Mouse (Mus musculus) layer of hippocampus, postnatal 10 days (tissue): ENCODE measurements around the gene Rpa1. TPM values are rescaled to one million over a fixed set of nuclear protein-coding genes. Genes with fewer than 3 reads are reported as not detected.

Source experiments
- DNase-seq, 2 experiments: peaks; one replicate each; pipeline ENCODE4 v3.0.0; 2021; ENCODE audit warnings: low spot score in 2 of 2
- microRNA-seq, 2 experiments: library from miRNA; unstranded; fragments of <30 nt; microRNA quantifications; one replicate each; pipeline ENCODE4 v1.2.0; 2021
- total RNA-seq, 2 experiments: library from RNA; stranded (reverse); gene quantifications; 2 replicates each; pipeline ENCODE4 v1.2.3; 2021

Rpa1 gene
- total RNA-seq, 2 experiments from 2014 or later = 55.2 to 61.9 TPM

DNA sequence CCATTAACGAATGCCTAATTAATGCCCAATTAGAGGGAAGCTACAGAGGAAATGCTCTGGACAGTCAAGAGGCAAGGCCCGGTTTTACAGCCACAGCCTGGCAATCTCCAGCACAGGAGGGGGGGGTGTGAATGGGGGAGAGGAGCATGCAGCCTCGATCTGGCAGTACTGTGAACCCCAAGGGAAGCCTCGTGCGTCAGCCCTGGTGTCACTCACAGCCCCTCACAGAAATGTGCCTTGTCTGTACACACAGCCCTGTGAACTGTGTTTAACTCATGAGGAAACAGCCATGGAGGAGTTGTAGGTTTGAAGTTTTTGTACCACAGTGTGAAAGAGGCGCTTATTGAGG is 84.2 kb downstream of the Rpa1 start:
- no peak for DNase-seq

DNA sequence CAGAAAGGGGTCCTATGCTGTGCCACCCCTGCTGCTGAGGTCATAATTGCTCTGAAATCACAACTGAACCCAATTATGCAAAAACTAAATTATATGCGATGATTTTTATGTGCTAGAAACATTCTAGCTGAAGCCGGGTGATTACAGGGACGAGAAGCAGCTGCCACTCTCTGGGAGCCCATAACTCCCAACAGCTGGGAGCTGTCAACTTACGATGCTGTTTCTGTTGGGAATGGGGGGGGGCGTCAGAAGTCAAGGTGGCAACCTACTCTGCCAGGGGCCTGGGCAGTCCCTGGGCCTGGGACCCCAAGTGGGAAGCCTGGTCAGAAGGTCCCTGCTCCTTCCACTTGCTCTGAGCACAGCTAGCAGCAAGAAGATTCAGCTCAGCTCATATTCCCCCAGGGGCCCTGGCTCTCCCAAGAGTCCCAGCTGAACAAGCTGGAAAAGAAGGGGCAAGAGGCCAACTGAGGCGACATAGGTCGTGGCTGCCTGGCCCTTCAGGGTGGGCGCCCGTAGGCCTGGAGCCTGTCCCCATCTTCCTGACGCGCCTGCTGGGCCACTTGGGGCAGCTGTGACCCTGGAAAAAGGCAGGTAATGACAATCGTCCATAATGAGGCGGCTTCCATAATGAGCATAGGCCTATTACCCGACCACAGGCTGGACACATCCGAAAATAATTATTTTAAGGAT is 84.7 kb downstream of the Rpa1 start:
- no peak for DNase-seq

DNA sequence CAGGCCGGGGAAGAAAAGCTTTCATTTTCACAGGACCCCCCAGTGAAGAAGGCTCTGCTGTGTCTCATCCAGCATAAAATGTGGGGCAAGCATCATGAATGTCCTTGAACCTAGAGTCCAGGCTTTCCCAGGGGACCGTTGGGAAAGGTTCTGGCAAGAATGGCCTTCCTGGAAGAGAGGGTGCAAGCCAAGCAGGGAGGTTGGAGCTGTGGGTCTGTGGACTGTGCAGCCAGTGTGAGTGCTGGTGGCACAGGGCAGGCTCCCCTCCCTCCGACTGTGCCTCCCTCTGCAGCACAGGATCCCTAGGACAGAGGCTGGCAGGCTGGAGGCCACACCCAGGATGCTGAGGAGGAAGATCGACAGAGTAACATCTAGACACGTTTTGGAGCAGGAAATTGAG is 85.3 kb downstream of the Rpa1 start:
- DNase-seq = no peak

DNA sequence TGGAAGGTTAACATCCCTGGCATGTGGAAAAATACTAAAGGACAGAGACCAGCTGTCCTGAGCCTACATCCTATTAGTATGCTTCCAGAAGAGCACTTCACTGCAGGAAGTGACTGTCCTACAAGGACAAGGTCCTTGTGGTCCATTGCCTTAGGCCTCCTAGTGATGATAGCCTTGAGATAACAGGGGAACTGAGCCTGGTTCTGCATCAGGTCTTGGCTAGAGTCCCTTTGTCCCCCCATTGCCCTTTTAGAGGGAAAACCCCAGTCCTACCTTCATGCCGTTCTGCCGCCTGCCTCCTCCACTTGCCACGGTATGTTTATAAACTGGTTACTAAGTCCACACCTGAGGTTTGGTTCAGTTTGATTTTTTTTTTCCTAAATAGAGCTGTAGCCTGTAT is 85.9 kb downstream of the Rpa1 start:
- DNase-seq = no peak

DNA sequence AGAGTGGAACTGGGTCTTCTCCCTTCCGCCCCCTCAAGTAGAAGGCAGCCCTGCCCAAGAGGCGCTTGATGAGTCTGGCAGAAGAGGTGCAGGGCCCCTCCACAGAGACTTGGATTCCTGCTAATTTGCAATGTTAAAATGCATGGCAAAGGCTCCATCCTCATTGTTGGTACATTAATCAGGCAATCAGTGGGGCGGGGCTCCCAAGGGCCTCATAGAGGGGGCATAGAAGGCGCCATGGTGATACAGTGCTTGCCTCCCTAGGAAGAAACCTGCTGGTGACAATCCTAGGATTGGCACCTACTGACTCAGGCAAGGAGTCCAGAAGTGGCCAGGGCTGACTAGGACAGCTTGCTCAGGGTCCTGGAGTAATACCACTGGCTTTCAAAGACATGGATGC is 86.4 kb downstream of the Rpa1 start:
- no peak for DNase-seq

DNA sequence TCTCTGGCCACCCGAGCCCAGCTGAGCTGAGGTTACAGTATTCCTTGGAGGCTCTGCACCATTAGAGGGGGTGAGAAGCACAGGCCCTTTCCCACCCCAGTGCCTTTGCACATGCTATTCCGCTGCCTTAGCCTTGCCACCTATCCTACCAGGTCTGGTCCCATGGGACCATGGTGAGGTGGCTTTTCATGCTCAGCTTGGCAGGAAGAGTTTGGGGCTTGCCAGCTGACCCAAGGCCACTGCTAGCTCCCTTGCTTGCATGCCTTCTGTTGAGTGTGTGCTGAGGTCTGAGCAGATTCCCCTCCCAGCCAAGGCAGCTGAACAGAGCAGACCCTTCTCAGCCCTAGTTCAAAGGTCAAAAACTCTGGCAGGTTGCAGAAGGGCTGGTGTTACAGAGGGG is 87.1 kb downstream of the Rpa1 start:
- DNase-seq = no peak

DNA sequence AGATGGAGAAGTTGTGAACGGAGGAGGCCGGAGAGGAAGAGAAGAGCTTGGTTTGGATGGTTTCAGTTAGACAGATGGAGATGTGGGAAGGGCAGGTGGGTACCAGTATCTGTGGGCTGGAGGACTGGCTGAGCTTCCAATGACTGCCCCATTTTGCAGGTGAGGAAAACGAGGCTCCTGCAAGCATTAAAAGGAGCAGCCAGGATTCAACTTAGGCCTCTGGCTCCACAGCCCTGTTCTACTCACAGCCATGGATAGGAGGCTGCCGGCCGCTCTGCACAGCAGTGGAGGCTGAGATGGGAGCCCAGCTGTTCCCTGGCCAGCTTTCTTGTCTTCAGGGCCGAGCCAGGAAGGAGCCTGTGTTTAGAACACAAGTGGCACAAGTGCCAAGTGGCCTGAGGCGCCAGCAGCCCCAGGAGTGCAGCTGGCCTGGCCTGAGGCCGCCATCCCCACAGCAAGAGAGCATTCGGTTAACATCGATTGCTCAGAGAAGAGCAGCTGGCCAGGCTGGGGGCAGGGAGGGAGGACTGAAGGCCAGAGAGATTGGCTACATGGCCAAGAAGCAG is 88.0 kb downstream of the Rpa1 start:
- no peak for DNase-seq

DNA sequence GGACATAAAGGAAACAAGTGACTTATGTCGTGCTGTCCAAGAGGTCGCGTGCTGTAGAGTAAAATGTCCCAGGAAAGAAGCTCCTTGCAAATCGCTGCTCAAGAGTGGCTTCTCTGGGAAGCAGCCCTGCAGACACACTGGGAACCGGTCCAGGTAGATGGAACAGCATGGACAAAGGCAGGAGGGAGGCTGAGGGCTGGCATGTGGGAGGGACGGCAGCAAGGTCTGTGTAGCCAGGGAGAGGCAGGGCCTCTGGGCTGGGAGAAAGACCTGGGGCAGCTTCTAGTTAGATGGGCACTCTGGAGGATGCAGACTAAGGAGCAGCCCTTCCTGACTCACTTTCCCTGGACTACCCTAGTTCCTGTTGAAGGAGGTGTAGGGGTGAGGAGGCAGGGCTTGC is 88.7 kb downstream of the Rpa1 start:
- no peak for DNase-seq

DNA sequence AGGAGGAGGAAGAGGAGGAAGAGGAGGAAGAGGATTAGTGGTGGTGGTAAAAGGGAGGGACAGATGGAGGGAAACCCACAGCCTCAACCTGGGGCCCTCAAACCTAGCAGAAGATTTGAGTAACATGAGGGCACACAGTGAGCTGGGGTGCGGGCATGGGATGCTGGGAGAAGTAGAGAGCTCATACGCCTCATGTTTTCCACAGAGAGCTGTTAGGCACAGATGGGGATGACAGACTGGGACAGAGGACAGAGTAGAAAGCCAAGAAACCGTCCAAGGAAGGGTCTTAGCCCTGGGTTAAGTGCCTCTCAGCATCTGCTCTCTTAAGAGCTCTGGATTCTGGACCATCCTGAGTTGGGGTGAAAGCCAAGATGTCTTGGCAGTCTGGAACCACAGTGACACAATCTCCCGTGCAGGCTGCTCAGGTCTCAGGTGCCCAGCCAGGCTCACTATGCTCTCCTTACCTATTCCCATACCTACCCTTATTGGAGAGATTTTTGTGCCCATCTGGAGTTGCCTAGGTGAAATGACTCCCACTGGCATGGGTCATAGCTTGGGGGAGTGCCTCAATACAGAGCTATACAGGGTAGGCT is 91.0 kb downstream of the Rpa1 start:
- no peak for DNase-seq

DNA sequence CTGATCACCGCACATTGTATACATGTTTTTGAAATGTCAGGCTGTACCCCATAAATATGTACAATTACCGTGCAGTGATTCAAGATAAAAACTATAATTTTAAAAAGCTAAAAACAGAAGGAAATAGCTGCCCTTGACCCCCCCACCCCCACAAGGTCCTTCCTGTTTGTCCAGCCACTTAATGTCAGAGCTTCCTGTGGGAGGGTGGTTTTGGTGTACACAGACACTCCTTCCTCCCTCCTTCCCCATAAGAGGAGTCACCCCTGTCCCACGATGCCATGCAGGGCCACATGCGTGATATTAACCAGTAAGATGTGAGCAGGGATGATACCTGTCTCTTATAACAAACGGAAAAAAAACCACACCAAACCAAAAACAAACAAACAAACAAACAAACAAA is 92.8 kb downstream of the Rpa1 start:
- DNase-seq = no peak

DNA sequence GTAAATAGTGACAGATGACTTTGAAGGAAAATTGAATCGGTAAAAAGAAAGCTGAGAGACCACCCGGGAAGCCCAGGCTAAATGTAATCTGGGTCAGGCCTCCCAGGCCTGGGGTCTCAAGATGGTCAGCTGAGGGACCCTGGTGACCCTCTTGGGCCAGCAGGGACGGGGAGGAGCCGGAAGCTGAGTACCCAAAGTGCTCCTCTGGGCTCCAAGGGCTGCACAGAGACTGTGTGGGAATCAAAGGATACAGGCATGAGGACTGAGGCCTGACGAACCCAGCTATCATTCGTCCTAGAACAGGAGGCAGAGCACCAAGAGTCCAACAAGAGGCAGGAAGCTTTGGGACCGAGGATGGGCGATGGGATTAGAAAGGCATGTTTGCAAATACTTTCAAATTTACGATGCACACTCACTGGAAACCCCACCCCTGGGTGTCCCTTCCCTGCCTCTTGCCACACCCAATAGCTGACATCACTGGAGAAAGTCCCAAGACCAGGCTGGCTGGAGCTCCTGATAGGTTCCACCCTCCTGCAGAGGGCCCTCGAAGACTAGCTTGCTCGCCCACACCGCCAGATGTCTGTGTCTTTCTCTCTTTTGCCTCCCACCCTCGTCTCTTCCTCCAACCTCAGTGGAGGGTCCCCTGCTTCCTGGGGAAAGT is 93.7 kb downstream of the Rpa1 start:
- DNase-seq = no peak

DNA sequence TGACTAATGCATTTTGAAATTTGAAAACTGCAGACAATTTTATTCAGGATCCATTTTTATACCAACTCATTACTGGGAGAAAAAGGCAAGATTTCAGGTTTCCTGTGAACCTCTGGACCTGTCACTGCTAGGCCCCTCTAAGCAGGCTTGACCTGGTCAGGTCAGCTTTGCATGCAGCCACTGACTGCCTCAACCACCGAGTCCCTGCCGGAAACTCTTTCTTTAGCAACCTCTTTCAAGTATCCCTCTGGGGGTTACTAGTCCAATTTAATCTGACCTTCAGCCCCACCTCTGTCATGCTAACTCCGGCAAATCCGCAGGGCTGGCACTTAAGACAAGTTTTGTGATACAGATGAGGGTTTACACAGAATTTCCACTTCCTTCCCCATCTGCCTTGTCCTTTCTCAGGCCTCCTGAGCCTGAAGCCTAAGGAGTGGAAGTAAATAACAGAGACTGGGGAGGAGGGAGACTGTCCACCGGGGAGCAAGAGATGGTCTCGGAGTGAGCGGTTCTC is 96.5 kb downstream of the Rpa1 start:
- no peak for DNase-seq

DNA sequence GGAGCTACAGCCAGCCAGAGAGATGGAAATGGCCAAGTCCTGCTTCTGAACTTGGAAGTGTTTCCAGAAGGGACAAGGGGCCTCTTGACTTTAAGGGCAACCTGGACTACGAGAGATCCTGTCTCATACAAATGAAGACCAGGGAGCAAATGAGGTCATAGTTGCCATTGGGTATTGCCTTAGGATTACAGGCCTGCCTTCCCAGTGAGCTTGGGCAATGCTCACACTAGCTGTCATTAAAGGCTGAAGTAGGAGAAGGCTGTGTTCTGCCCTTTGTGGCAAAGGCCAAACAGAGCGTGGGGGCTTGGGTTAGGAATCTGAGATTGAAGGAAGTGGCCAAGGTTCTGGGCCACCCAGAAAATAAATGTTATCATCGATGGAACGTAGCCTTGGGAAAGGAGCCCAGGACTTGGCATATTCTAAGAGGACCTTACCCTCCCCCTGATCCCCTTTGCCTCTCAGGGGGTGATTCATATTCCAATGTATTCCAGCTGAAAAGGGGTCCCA is 97.1 kb downstream of the Rpa1 start:
- no peak for DNase-seq

DNA sequence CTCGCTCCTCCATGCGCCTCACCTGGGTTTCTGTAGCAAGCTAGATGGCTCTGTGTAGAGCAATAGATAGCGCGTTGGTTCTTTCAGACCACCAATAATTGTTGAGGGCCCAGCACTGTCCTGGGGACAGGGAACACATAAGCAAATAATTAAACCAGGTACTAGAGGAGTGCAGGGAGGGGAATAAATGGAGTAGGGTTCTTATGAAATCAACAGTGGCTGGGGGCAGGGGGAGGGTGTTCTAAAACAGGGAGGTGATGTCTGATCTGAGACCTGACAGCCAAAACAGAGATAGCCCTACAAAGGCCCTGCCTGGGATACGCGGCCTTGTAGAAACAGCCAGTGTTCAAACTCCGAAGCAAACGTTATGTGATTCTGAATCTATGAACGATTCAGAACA is 98.5 kb downstream of the Rpa1 start:
- DNase-seq = no peak

Small RNA genes within 50 kb of the gene (microRNA-seq; reads per million reads assigned to microRNA genes)
- gene Gm47300 = 0 reads per million in 2 experiments

Other genes with a start within 250 kb of the Rpa1 start
- gene Hic1, start 178.8 kb downstream of the Rpa1 start, total RNA-seq = 1 to 10 TPM; 3.3 to 6.1 TPM
- 10 to 100 TPM; 10.1 to 11.1 TPM for gene Ovca2, start 169.5 kb downstream of the Rpa1 start, total RNA-seq
- 10 to 100 TPM; 20.8 to 21.1 TPM for gene Dph1, start 157.1 kb downstream of the Rpa1 start, total RNA-seq
- 10 to 100 TPM; 54.5 to 58.5 TPM for gene Rtn4rl1, start 154.5 kb downstream of the Rpa1 start, total RNA-seq
- 10 to 100 TPM; 13.2 to 13.7 TPM for gene Smyd4, start 109 bp upstream of the Rpa1 start, total RNA-seq
- gene Serpinf1, start 74.4 kb upstream of the Rpa1 start, total RNA-seq = 10 to 100 TPM; 30.8 to 38.9 TPM
- gene Serpinf2, start 91.3 kb upstream of the Rpa1 start, total RNA-seq = under 1 TPM; 0.49 to 0.64 TPM
- gene Wdr81, start 106.4 kb upstream of the Rpa1 start, total RNA-seq = 10 to 100 TPM; 18.7 to 18.9 TPM
- under 1 TPM; 0.31 to 0.73 TPM for gene Tlcd2, start 113.4 kb upstream of the Rpa1 start, total RNA-seq
- 100 to 1,000 TPM; 113 to 123 TPM for gene Prpf8, start 138.5 kb upstream of the Rpa1 start, total RNA-seq
- gene Rilp, start 161.8 kb upstream of the Rpa1 start, total RNA-seq = 1 to 10 TPM; 3.6 to 4.0 TPM
- gene Scarf1, start 165.2 kb upstream of the Rpa1 start, total RNA-seq = 1 to 10 TPM; 3.5 to 3.6 TPM
- 10 to 100 TPM; 38.3 to 47.5 TPM for gene Slc43a2, start 183.4 kb upstream of the Rpa1 start, total RNA-seq
- gene Pitpna, start 239.8 kb upstream of the Rpa1 start, total RNA-seq = 100 to 1,000 TPM; 310 to 313 TPM